Mouse (Mus musculus) large intestine, adult 2 months (tissue): ENCODE data around the gene Taf12. TPM values are rescaled to one million over a fixed set of nuclear protein-coding genes. Genes with fewer than 3 reads are reported as not detected.
"Not testable (repeated sequence)": the region's sequence is repeated elsewhere in the genome, so short reads cannot be mapped to it uniquely, and the experiment has no call there.

Source experiments
- DNase-seq: peaks from one replicate; pipeline ENCODE4 v3.0.0-alpha.2; 2012; ENCODE audit warnings: low read depth, low spot score
- WGBS: fragments of 180-500 bp; shearing (Covaris S2); methylation state at CpG from one replicate; pipeline ENCODE4 v1.1.7; 2018; 5-methylcytosine and 5-hydroxymethylcytosine counted together
- polyA plus RNA-seq: library from polyadenylated mRNA; depleted of rRNA; stranded (reverse); fragments of >200 nt; gene quantifications from 2 replicates; pipeline ENCODE4 v1.2.3, GENCODE M21; 2012

Gene Taf12
- polyA plus RNA-seq, 1 experiment = 12.7 TPM

- no peak for DNase-seq
- 7% methylated on average over 6 of the region's 6 CpGs for WGBS
Observed at GRCm38 (mm10) chr4:132268871-132269739, 5.1 kb upstream of the Taf12 start.

- WGBS = under 1% methylated on average over 35 of the region's 35 CpGs
- DNase-seq = peak; percentile 77
Observed at GRCm38 (mm10) chr4:132269740-132270560, 4.2 kb upstream of the Taf12 start.

DNA sequence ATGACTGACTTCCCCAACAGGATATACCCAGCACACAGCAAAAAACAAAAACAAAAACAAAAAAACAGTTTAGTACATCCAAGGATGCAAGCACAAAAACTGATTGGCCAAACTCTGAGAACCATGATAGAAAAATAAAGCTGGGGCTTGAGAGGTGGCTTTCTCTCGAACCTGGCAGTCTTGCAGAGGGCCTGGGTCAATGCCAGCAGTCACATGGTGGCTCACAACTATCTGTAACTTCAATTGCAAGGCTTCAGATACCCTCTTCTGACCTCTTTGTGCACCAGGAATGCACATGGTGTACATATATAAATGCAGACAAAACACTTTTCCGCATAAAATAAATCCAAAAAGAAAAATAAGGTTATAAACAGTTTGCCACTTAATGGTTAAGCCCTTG is 1.0 kb upstream of the Taf12 start:
- WGBS = 31% methylated on average over 2 of the region's 2 CpGs
- DNase-seq = no peak

- WGBS = 84% methylated on average over 3 of the region's 3 CpGs
Observed at GRCm38 (mm10) chr4:132275949-132276348, 1.8 kb downstream of the Taf12 start.

GRCm38 (mm10) chr4:132288840-132289239 is 14.7 kb downstream of the Taf12 start:
- not testable (repeated sequence) for DNase-seq
- 90% methylated on average over 4 of the region's 5 CpGs for WGBS

More at GRCm38 (mm10) chr4:132275949-132276348, 1.8 kb downstream of the Taf12 start:
- DNase-seq = no peak

- DNase-seq = no peak
- WGBS = 98% methylated on average over 4 of the region's 4 CpGs
Observed at GRCm38 (mm10) chr4:132291056-132291455, 16.9 kb downstream of the Taf12 start.

- 85% methylated on average over 12 of the region's 12 CpGs for WGBS
- no peak for DNase-seq
Observed at GRCm38 (mm10) chr4:132291624-132292335, 17.6 kb downstream of the Taf12 start.

DNA sequence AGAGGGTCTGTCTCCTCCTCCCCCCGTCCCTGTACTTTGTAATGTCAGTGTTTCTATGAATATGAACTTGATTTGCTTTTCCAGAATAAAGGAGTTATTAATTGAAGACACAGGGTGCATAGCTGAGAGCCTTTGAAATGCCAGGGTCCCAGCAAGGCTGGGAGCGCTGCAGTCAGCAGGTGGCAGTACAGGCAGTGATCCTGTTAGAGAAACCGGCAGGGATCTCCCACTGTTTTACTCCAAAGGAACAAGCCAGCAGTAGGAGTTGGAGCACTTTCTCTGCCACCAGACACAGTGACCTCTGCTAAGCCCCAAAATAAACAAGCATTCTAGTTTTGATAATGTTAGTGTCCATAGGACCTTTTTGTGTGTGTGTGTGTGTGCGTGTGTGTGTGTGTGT is 18.8 kb downstream of the Taf12 start:
- 57% methylated on average over 4 of the region's 4 CpGs for WGBS
- no peak for DNase-seq

DNA sequence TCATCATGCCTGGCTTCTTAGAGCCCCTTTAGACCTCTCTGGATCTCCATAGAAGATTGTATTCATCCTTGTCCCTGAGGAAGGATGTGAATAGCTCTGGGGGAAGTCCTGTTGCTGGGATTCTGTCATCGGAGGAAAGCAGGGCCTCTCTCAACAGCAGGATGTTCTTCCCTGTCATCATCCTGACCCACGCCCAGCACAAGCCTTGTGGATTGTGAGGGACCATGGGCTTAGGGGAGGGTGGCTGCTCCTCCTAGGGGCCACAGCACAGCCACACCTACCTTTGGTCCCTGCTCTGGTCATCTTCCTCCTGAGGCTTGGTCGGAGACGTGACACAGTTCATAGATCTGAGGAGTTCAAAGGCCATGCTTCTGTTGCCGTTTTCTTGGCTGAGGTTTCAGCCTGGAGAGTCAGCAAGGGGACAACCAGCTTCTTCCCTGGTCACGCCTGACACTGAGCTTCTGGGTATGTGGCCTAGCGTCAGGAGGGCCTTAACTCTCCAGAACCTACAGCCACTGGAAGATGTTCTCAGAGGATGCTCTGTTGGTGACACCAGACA is 19.6 kb downstream of the Taf12 start:
- 77% methylated on average over 7 of the region's 7 CpGs for WGBS
- no peak for DNase-seq

DNA sequence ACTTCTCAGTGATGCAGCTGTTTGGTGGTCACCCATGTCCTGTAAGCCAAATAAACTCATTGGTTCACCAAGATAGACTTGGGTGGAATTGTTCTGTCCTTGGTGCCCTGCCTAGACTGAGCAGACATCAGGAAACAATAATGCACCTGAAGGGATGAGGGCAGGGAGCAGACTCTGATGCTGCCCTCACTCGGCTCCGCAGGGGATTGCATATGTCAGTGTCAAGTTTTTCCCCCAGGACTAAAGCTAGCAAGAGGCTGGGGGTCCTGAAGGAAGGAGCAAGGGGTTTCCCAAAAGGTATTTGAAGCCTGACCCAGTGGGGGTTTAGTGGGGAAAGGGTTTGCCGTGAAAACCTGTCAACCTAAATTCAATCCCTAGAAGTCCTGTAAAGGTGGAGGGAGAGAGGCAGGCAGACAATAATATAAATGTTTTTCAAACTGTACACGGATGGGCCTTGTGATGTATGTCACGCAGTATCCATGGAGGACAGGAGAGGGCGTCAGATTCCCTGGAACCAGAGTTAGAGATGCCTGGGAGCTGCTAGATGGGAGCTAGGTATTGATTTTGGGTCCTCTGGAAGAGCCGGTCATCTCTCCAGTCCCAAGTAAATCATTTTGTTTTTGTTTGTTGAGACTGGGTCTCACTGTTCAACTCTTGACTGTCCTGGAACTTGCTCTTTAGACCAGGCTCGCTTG is 21.7 kb downstream of the Taf12 start:
- DNase-seq = no peak
- 56% methylated on average over 8 of the region's 8 CpGs for WGBS

- WGBS = 86% methylated on average over 1 of the region's 1 CpGs
- no peak for DNase-seq
Observed at GRCm38 (mm10) chr4:132299849-132300248, 25.7 kb downstream of the Taf12 start.

GRCm38 (mm10) chr4:132301486-132301885 is 27.3 kb downstream of the Taf12 start:
- WGBS = 73% methylated on average over 6 of the region's 6 CpGs
- DNase-seq = no peak

- WGBS = 69% methylated on average over 16 of the region's 16 CpGs
- DNase-seq = no peak
Observed at GRCm38 (mm10) chr4:132301965-132302938, 28.1 kb downstream of the Taf12 start.

DNA sequence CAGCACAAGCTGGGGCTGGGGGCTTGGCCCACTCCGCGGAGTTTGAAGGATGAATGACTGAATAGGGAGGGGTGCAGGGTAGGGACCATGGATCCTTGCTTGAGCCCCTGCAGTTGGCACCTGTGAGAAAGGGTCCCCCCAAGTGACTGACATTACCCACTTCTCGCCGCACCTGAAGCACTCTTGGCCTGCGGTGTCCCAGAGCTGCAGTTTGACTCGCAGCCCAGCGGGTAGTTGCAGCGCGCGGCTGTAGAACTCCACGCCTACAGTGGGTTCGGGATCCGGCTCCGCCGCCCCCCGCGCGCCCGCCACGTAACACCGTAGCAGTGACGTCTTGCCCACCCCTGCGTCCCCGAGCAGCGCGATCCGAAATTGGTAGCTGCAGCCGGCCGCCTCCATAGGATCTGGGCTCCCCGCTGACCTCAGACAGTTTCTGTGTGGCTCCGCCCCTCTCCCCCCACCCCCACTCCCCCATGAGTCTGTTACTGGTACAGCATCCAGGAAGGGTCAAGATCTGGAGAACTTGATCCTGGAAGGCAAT is 28.8 kb downstream of the Taf12 start, which contains the start of gene Rab42:
Gene Rab42, minus strand, starts transcription at position 447 of the 541 bp plus-strand sequence.
- 4% methylated on average over 31 of the region's 31 CpGs for WGBS
- no peak for DNase-seq

DNA sequence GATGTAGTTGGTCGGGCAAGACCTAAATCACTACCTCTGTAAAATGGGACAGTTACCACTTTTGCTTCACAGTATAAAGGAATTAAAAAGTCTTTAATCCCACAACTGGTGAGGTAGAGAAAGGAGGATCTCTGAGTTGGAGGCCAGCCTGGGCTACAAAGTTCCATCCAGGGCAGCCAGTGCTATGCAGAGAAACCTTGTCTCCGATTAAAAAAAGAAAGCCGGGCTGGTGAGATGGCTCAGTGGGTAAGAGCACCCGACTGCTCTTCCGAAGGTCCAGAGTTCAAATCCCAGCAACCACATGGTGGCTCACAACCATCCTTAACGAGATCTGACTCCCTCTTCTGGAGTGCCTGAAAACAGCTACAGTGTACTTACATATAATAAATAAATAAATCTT is 29.3 kb downstream of the Taf12 start:
- DNase-seq = not testable (repeated sequence)
- WGBS = 32% methylated on average over 6 of the region's 6 CpGs

DNA sequence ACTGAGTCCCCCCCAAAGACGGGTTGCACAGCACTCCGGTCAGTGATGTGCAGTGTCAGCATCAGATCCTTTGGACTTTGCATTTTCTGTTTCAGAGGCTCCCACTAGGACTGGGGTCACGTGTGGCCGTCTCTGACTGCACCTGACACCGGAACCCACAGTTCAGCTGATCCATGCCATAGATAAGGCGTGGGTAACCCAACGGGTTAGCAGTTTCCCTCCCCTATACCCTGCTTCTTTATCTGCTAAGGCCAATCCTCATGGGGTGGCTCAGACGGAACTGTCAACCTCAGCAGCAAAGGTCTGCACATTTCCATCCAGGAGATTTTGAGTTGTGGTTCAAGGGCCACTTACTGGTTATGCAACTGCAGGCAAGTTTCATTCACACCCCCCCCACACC is 31.1 kb downstream of the Taf12 start:
- WGBS = 91% methylated on average over 8 of the region's 8 CpGs
- DNase-seq = no peak

DNA sequence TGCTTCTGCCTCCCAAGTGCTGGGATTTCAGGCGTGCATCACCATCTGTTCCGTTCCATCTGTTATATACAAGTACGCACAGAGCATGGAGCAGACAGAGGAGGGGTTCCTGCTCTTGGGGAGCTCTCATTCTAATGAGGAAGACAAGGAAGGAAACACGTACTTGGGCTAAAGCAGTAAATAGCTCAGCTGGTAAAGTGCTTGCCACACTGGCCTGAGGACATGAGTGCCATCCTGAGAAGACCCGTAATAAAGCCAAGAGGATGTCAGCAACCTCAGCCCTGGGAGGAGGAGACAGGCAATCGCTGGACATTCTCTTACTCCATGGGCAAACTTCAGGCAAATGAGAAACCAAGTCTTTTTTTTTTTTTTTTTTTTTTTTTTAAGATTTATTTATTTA is 31.8 kb downstream of the Taf12 start:
- 76% methylated on average over 6 of the region's 6 CpGs for WGBS
- DNase-seq = no peak
